Comparison of ENCODE assay signal across 8 mouse cellular contexts in genomic region chr16:17890917-17891566, GRCm38 (mm10). TPM values are rescaled to one million over a fixed set of nuclear protein-coding genes. Genes with fewer than 3 reads are reported as not detected.
A peak's percentile ranks its signal among the peaks of the same experiment; 100 is the strongest.
DNase-seq lines count a peak whose midpoint lies in the region; ATAC-seq and TF ChIP-seq lines count a peak whose summit lies in the region.

No protein-coding gene starts in this region.

- peak overlapping the region; percentile 92 for H3K4me3 ChIP-seq in intestine, embryonic 14.5 days (ENCODE audit: low read depth, low read length)
- H3K4me3 ChIP-seq in small intestine, adult 2 months (ENCODE audit: low read depth, low read length): peak overlapping the region; percentile 89

- H3K27me3 ChIP-seq in intestine, embryonic 14.5 days (replicated peaks; ENCODE audit: control insufficient read depth, insufficient read depth, low read length): no peaks in the 10 kb centered on the region
- no peaks in the 10 kb centered on the region for H3K27me3 ChIP-seq in small intestine, adult 2 months (ENCODE audit: control insufficient read depth, insufficient read depth, low read length)

- peak; percentile 59 to 69 for DNase-seq in urinary bladder, adult 18-20 months (ENCODE audit: low spot score in 2 of 2)
- no peak for DNase-seq in urinary bladder, postnatal 10 days (ENCODE audit: low spot score)
- DNase-seq in embryo, embryonic 11 days: peak; percentile 50
- DNase-seq in gastrocnemius, postnatal 25 days: peak; percentile 78
- DNase-seq in intestine, embryonic 14.5 days (ENCODE audit: low spot score): peak; percentile 85
- DNase-seq in left cerebral cortex, postnatal 36 days (ENCODE audit: low spot score in 2 of 2): peak; percentile 54 to 55

- H3K4me1 ChIP-seq in intestine, embryonic 14.5 days (replicated peaks; ENCODE audit: control insufficient read depth, insufficient read depth, low read length): peaks cover 19% of the 10 kb centered on the region
- H3K4me1 ChIP-seq in small intestine, adult 2 months (ENCODE audit: control insufficient read depth, insufficient read depth, insufficient read length, low read length): peaks cover 17% of the 10 kb centered on the region; the same call in 1 of the 2 replicates

- H3K4me2 ChIP-seq in intestine, embryonic 14.5 days (ENCODE audit: low read length): peak overlapping the region; percentile 58

- TF ChIP-seq POLR2A in small intestine, adult 2 months (IDR thresholded peaks at IDR 0.05; ENCODE audit: low read depth, low read length): no peak; the same call in 1 of the 2 replicates

- no peaks in the 10 kb centered on the region for H3K9me3 ChIP-seq in intestine, embryonic 14.5 days (ENCODE audit: control insufficient read depth, low read length)

- under 1% methylated on average over 39 of the region's 44 CpGs for WGBS in intestine, embryonic 14.5 days
- under 1% methylated on average over 44 of the region's 44 CpGs for WGBS in small intestine, adult 2 months

- H3K36me3 ChIP-seq in intestine, embryonic 14.5 days (ENCODE audit: control insufficient read depth, insufficient read depth, low read length): 0 out of 2 replicates have a peak, but pooled peaks cover under 1% of the 10 kb centered on the region
- H3K36me3 ChIP-seq in small intestine, adult 2 months (ENCODE audit: control insufficient read depth, insufficient read depth, low read length): no peaks in the 10 kb centered on the region

- intact Hi-C loops in left cerebral cortex, postnatal 36 days (cut with DNase I): no loop called here

- H3K27ac ChIP-seq in intestine, embryonic 14.5 days (ENCODE audit: low read depth): peak overlapping the region; percentile 91
- peak overlapping the region; percentile 81 for H3K27ac ChIP-seq in small intestine, adult 2 months (ENCODE audit: insufficient read depth, low read depth, low read length)

- no peak for TF ChIP-seq CTCF in small intestine, adult 2 months (IDR thresholded peaks at IDR 0.05; ENCODE audit: extremely low read depth, insufficient read length, insufficient replicate concordance, low read depth, low read length)

- ATAC-seq in intestine, embryonic 14.5 days (replicated peaks; ENCODE audit: low FRiP score, low TSS enrichment, low read depth): peak; percentile 76
- ATAC-seq in megakaryocyte-erythroid progenitor cell, adult 5-6 weeks (replicated peaks; ENCODE audit: low FRiP score, low TSS enrichment, poor library complexity, severe bottlenecking): peak; percentile 75

- peak overlapping the region; percentile 93 for H3K9ac ChIP-seq in intestine, embryonic 14.5 days (ENCODE audit: low read length)

RNA-seq across cellular contexts. Expression of gene Gm20518, which starts 0.4 kb away (rescaled TPM):
- under 1 TPM in 1 of 2 experiments, not detected in 1; 0.16 TPM for total RNA-seq in gastrocnemius, postnatal 25 days (2021)
- 0.20 and 0.37 TPM in 2 replicates for polyA plus RNA-seq in intestine, embryonic 14.5 days (2014; fragmentation: Nextera tagmentation; extraction: Ambion mirVana)
- 1 to 10 TPM; 1.3 to 2.2 TPM for total RNA-seq in left cerebral cortex, postnatal 36 days (2021)
- 2.3 and 2.7 TPM in 2 replicates for total RNA-seq in megakaryocyte-erythroid progenitor cell, adult 5-6 weeks (2014; fragmentation: Nextera tagmentation)
- 1.2 TPM in 1 of 2 replicates, not detected in the other for total RNA-seq in megakaryocyte-erythroid progenitor cell, adult 5-6 weeks (2017)
- polyA plus RNA-seq in small intestine, adult 2 months (2012; rRNA removed): 0.85 and 1.9 TPM in 2 replicates

RNA-seq across cellular contexts. Expression of gene Tssk1, which starts 3.0 kb away (rescaled TPM):
- under 1 TPM in 1 of 2 experiments, not detected in 1; 0.13 TPM for total RNA-seq in gastrocnemius, postnatal 25 days (2021)
- polyA plus RNA-seq in intestine, embryonic 14.5 days (2014; fragmentation: Nextera tagmentation; extraction: Ambion mirVana): not detected in 2 replicates
- total RNA-seq in left cerebral cortex, postnatal 36 days (2021): not detected
- 0.72 TPM in 1 of 2 replicates, not detected in the other for total RNA-seq in megakaryocyte-erythroid progenitor cell, adult 5-6 weeks (2014; fragmentation: Nextera tagmentation)
- 0.14 TPM in 1 of 2 replicates, not detected in the other for total RNA-seq in megakaryocyte-erythroid progenitor cell, adult 5-6 weeks (2017)
- polyA plus RNA-seq in small intestine, adult 2 months (2012; rRNA removed): 0.08 TPM in 1 of 2 replicates, not detected in the other

RNA-seq across cellular contexts. Expression of gene Dgcr2, which starts 7.3 kb away (rescaled TPM):
- 10 to 100 TPM; 23.0 to 24.7 TPM for total RNA-seq in gastrocnemius, postnatal 25 days (2021)
- polyA plus RNA-seq in intestine, embryonic 14.5 days (2014; fragmentation: Nextera tagmentation; extraction: Ambion mirVana): 82.5 and 83.3 TPM in 2 replicates
- 100 to 1,000 TPM in 1 of 2 experiments, 10 to 100 TPM in 1; 92.6 to 103 TPM for total RNA-seq in left cerebral cortex, postnatal 36 days (2021)
- 32.7 and 36.4 TPM in 2 replicates for total RNA-seq in megakaryocyte-erythroid progenitor cell, adult 5-6 weeks (2014; fragmentation: Nextera tagmentation)
- 35.1 and 55.7 TPM in 2 replicates for total RNA-seq in megakaryocyte-erythroid progenitor cell, adult 5-6 weeks (2017)
- polyA plus RNA-seq in small intestine, adult 2 months (2012; rRNA removed): 82.2 and 152 TPM in 2 replicates

RNA-seq across cellular contexts. Expression of gene Tssk2, which starts 7.4 kb away (rescaled TPM):
- not detected for total RNA-seq in gastrocnemius, postnatal 25 days (2021)
- polyA plus RNA-seq in intestine, embryonic 14.5 days (2014; fragmentation: Nextera tagmentation; extraction: Ambion mirVana): not detected in 2 replicates
- total RNA-seq in left cerebral cortex, postnatal 36 days (2021): not detected
- not detected in 2 replicates for total RNA-seq in megakaryocyte-erythroid progenitor cell, adult 5-6 weeks (2014; fragmentation: Nextera tagmentation)
- total RNA-seq in megakaryocyte-erythroid progenitor cell, adult 5-6 weeks (2017): 0.47 TPM in 1 of 2 replicates, not detected in the other
- not detected in 2 replicates for polyA plus RNA-seq in small intestine, adult 2 months (2012; rRNA removed)

RNA-seq across cellular contexts. Expression of gene Ess2, which starts 20.1 kb away (rescaled TPM):
- total RNA-seq in gastrocnemius, postnatal 25 days (2021): 1 to 10 TPM; 5.1 to 6.1 TPM
- 29.4 and 42.8 TPM in 2 replicates for polyA plus RNA-seq in intestine, embryonic 14.5 days (2014; fragmentation: Nextera tagmentation; extraction: Ambion mirVana)
- 10 to 100 TPM; 26.1 to 31.1 TPM for total RNA-seq in left cerebral cortex, postnatal 36 days (2021)
- total RNA-seq in megakaryocyte-erythroid progenitor cell, adult 5-6 weeks (2014; fragmentation: Nextera tagmentation): 21.1 and 23.2 TPM in 2 replicates
- total RNA-seq in megakaryocyte-erythroid progenitor cell, adult 5-6 weeks (2017): 16.6 and 21.0 TPM in 2 replicates
- 6.6 and 15.8 TPM in 2 replicates for polyA plus RNA-seq in small intestine, adult 2 months (2012; rRNA removed)
